Mouse (Mus musculus): Measurements from ENCODE around the gene Pigk. TPM values are rescaled to one million over a fixed set of nuclear protein-coding genes. Genes with fewer than 3 reads are reported as not detected.

Gene Pigk
- polyA plus RNA-seq, 1 experiment from 2014 or later, result 36.3 TPM

DNA sequence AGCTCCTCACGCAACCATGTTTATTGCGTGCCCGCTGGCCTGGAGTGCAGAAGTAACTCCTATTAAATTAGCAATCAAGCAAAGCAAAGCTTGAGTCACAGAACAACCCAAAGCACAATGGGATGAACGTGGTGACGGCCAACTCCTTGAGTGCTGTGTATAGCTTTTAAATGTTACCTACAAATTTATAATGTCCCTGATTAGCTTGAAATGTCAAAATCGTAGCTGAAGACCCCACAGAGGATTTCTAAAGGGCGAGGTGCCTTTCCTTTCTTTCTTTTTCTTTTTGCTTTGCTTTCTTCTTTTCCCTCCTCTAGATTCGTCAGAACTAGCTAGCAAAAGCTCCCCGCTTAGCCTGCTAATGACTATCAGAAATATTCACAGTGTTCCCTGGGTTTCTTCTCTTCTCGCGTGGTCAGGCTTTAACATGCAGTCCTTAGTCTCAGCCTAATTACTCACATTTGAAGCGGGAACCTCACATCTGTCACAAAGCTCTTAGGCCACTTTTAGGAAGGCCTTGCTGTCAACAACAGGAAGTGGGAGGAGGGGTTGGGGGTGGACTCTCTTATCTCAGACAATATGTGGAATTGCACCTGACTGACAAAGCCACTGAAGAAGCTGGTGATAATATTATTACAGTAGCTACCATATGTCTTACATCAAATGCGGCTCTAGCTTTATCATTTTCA, 214.5 kb downstream of the Pigk start:
- H3K9ac ChIP-seq (ENCODE audit: low read length), result no peak overlapping the region
- WGBS, result 67% methylated on average over 13 of the region's 13 CpGs
- H3K4me2 ChIP-seq (ENCODE audit: low read depth, low read length, severe bottlenecking), result no peak overlapping the region
- H3K36me3 ChIP-seq (ENCODE audit: control insufficient read depth, insufficient read depth, low read length), result no peaks in the 10 kb centered on the region
- ATAC-seq (replicated peaks; ENCODE audit: low FRiP score) (0 out of 2 replicates have a peak, but pooled peaks have one; percentile 34), DNase-seq (ENCODE audit: low spot score) (no peak)
- no peaks in the 10 kb centered on the region for H3K4me1 ChIP-seq (replicated peaks; ENCODE audit: control insufficient read depth, insufficient read depth, low read length)
- H3K27me3 ChIP-seq (ENCODE audit: control insufficient read depth, insufficient read depth, low read length), result no peaks in the 10 kb centered on the region
- no peaks in the 10 kb centered on the region for H3K9me3 ChIP-seq (ENCODE audit: control insufficient read depth, low read length)
- H3K27ac ChIP-seq (ENCODE audit: low read depth, low read length), result no peak overlapping the region
- no peak overlapping the region for H3K4me3 ChIP-seq (ENCODE audit: low read depth, low read length)

DNA sequence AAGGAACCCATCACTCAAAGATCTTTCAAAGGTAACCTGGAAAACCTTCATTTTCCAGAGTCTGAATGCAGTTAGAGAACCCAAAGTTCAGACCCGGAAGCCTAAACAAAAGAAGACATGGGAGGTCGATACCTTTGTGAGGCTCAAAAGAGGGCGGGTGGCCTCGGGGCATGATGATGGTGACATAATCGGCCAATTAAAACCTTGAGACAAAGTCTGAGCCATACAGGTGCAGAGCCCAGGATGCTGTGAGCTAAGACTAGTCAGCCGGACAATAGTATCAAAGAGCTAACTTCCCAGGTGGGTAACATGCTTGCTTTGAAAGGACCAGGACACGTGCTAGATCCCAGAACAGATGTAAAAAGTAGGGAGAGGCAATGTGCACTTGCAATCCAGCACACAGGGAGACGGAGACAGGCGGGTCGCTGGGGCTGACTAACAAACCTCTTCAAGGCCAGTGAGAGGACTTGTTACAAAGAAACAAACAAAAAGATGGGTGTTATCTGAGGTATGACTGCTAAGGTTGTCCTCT, 215.4 kb downstream of the Pigk start:
- WGBS, result 55% methylated on average over 10 of the region's 10 CpGs
- Histone ChIP-seq H3K4me1 (replicated peaks; ENCODE audit: control insufficient read depth, insufficient read depth, low read length) (no peaks in the 10 kb centered on the region), H3K4me2 (ENCODE audit: low read depth, low read length, severe bottlenecking) (no peak overlapping the region), H3K9me3 (ENCODE audit: control insufficient read depth, low read length) (no peaks in the 10 kb centered on the region), H3K4me3 (ENCODE audit: low read depth, low read length) (no peak overlapping the region), H3K36me3 (ENCODE audit: control insufficient read depth, insufficient read depth, low read length) (no peaks in the 10 kb centered on the region), H3K9ac (ENCODE audit: low read length) (no peak overlapping the region), H3K27me3 (ENCODE audit: control insufficient read depth, insufficient read depth, low read length) (no peaks in the 10 kb centered on the region), H3K27ac (ENCODE audit: low read depth, low read length) (no peak overlapping the region)
- DNase-seq (ENCODE audit: low spot score) (no peak), ATAC-seq (replicated peaks; ENCODE audit: low FRiP score) (no peak)

DNA sequence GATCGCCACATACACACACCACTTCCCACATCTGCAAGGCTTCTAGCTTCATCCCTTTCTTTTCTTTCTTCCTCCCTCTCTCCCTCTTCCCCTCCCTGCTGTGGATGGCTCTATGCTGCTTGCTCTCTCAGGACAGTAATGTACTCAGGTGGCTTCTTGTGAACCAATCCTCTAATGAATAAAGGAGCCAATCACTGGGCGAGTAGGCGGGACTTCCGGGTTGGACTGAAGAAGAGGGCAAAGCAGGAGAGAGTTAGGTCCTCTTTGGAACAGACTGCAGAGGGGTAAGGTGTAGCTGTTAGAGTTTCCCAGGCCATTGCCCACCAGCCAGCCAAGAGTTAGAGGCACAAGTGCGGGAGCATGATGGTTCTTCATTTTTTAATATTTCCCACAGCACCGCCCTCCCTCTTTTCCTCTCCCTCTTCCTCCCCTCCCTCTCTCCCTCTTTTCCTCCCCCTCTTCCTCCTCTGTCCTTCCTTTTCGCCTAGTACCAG, 215.9 kb downstream of the Pigk start:
- H3K9me3 ChIP-seq (ENCODE audit: control insufficient read depth, low read length), result no peaks in the 10 kb centered on the region
- H3K27ac ChIP-seq (ENCODE audit: low read depth, low read length), result no peak overlapping the region
- DNase-seq (ENCODE audit: low spot score), result no peak
- no peak overlapping the region for H3K4me2 ChIP-seq (ENCODE audit: low read depth, low read length, severe bottlenecking)
- H3K4me1 ChIP-seq (replicated peaks; ENCODE audit: control insufficient read depth, insufficient read depth, low read length), result no peaks in the 10 kb centered on the region
- H3K36me3 ChIP-seq (ENCODE audit: control insufficient read depth, insufficient read depth, low read length), result no peaks in the 10 kb centered on the region
- ATAC-seq (replicated peaks; ENCODE audit: low FRiP score), result 0 out of 2 replicates have a peak, but pooled peaks have one; percentile 27
- H3K4me3 ChIP-seq (ENCODE audit: low read depth, low read length), result no peak overlapping the region
- no peaks in the 10 kb centered on the region for H3K27me3 ChIP-seq (ENCODE audit: control insufficient read depth, insufficient read depth, low read length)
- WGBS, result 83% methylated on average over 7 of the region's 7 CpGs
- no peak overlapping the region for H3K9ac ChIP-seq (ENCODE audit: low read length)

DNA sequence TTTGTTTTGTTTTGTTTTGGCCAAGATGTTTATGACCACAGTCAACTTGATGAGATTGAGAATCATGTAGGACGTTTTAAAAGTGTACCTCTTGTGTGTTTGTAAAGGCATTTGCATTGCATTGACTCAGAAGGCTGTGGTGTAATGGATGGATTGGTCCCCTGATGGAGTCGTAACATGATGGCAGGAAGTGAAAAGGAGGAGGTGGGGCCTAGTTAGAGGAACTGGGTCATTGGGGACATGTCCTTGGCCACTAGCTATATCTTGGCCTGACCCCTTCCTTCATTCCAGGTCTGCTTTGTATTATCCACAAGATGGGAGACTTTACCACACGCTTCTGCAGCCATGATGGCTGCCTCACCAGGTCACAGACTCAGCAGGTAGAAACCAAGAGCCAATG, 217.5 kb downstream of the Pigk start:
- H3K36me3 ChIP-seq (ENCODE audit: control insufficient read depth, insufficient read depth, low read length), result no peaks in the 10 kb centered on the region
- H3K27ac ChIP-seq (ENCODE audit: low read depth, low read length), result no peak overlapping the region
- H3K9ac ChIP-seq (ENCODE audit: low read length), result no peak overlapping the region
- no peak for ATAC-seq (replicated peaks; ENCODE audit: low FRiP score)
- no peaks in the 10 kb centered on the region for H3K4me1 ChIP-seq (replicated peaks; ENCODE audit: control insufficient read depth, insufficient read depth, low read length)
- 88% methylated on average over 3 of the region's 3 CpGs for WGBS
- DNase-seq (ENCODE audit: low spot score), result no peak
- H3K27me3 ChIP-seq (ENCODE audit: control insufficient read depth, insufficient read depth, low read length), result no peaks in the 10 kb centered on the region
- no peak overlapping the region for H3K4me3 ChIP-seq (ENCODE audit: low read depth, low read length)
- H3K9me3 ChIP-seq (ENCODE audit: control insufficient read depth, low read length), result no peaks in the 10 kb centered on the region
- H3K4me2 ChIP-seq (ENCODE audit: low read depth, low read length, severe bottlenecking), result no peak overlapping the region

DNA sequence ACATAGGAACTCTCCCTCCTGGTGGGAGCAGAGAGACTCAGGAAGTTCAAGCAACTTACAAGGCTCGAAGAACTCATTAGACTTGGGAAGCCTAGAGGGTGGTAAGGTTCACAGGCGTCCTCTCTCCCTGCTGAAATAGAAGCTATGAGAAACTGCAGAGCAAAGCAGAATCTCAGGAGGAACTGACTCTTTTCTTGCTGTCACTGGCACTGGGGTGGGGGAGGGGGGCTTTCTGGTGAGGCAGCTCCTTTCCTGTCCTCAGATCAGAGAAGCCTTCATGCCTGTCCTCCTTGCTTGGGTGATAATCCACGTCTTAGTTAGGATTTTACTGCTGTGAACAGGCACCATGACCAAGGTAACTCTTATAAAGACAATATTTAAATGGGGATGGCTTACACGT, 218.2 kb downstream of the Pigk start:
- Histone ChIP-seq H3K9me3 (ENCODE audit: control insufficient read depth, low read length) (no peaks in the 10 kb centered on the region), H3K27me3 (ENCODE audit: control insufficient read depth, insufficient read depth, low read length) (no peaks in the 10 kb centered on the region), H3K4me1 (replicated peaks; ENCODE audit: control insufficient read depth, insufficient read depth, low read length) (no peaks in the 10 kb centered on the region), H3K9ac (ENCODE audit: low read length) (no peak overlapping the region), H3K36me3 (ENCODE audit: control insufficient read depth, insufficient read depth, low read length) (no peaks in the 10 kb centered on the region), H3K4me2 (ENCODE audit: low read depth, low read length, severe bottlenecking) (no peak overlapping the region), H3K27ac (ENCODE audit: low read depth, low read length) (no peak overlapping the region), H3K4me3 (ENCODE audit: low read depth, low read length) (no peak overlapping the region)
- 78% methylated on average over 4 of the region's 4 CpGs for WGBS
- ATAC-seq (replicated peaks; ENCODE audit: low FRiP score), result no peak
- DNase-seq (ENCODE audit: low spot score), result no peak

DNA sequence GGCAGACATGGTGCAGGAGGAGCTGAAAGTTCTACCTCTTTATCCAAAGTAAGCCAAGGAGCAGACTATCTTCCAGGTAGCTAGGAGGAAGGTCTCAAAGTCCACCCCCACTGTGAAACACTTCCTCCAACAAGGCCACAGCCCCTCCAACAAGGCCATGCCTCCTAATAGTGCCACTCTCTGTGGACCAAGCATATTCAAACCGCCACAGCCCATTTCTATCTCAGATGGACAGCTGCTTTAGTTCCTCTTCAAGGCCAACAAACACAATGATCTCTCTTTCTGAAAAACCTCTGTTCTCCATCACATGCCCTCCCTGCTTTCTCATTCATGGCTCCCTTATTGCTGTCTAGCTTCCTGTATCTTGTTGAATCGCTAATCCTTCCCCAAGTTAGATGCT, 218.6 kb downstream of the Pigk start:
- H3K9me3 ChIP-seq (ENCODE audit: control insufficient read depth, low read length), result no peaks in the 10 kb centered on the region
- no peaks in the 10 kb centered on the region for H3K4me1 ChIP-seq (replicated peaks; ENCODE audit: control insufficient read depth, insufficient read depth, low read length)
- H3K4me2 ChIP-seq (ENCODE audit: low read depth, low read length, severe bottlenecking), result no peak overlapping the region
- 89% methylated on average over 2 of the region's 2 CpGs for WGBS
- no peak overlapping the region for H3K4me3 ChIP-seq (ENCODE audit: low read depth, low read length)
- no peaks in the 10 kb centered on the region for H3K36me3 ChIP-seq (ENCODE audit: control insufficient read depth, insufficient read depth, low read length)
- H3K9ac ChIP-seq (ENCODE audit: low read length), result no peak overlapping the region
- ATAC-seq (replicated peaks; ENCODE audit: low FRiP score) (no peak), DNase-seq (ENCODE audit: low spot score) (no peak)
- no peak overlapping the region for H3K27ac ChIP-seq (ENCODE audit: low read depth, low read length)
- H3K27me3 ChIP-seq (ENCODE audit: control insufficient read depth, insufficient read depth, low read length), result no peaks in the 10 kb centered on the region

DNA sequence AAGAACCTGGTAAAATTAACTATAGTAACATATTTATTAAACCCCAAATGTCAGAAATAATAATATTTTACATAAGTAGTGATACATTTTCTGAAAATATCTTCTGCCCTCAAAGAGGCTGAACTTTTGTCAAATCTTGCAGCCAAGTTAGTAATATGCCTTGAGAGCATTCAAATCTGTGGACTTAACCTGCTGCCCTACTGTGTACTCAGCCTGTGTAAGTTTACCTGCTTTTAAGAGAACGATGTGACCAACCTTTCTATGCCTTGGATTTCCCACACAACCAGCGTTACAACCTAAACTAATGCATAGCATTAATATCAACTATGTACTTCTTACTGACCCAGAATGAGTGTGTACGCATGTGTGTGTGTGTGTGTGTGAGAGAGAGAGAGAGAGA, 219.8 kb downstream of the Pigk start:
- DNase-seq (ENCODE audit: low spot score) (no peak), ATAC-seq (replicated peaks; ENCODE audit: low FRiP score) (no peak)
- Histone ChIP-seq H3K27me3 (ENCODE audit: control insufficient read depth, insufficient read depth, low read length) (no peaks in the 10 kb centered on the region), H3K9me3 (ENCODE audit: control insufficient read depth, low read length) (no peaks in the 10 kb centered on the region), H3K36me3 (ENCODE audit: control insufficient read depth, insufficient read depth, low read length) (no peaks in the 10 kb centered on the region), H3K27ac (ENCODE audit: low read depth, low read length) (no peak overlapping the region), H3K9ac (ENCODE audit: low read length) (no peak overlapping the region), H3K4me2 (ENCODE audit: low read depth, low read length, severe bottlenecking) (no peak overlapping the region), H3K4me3 (ENCODE audit: low read depth, low read length) (no peak overlapping the region), H3K4me1 (replicated peaks; ENCODE audit: control insufficient read depth, insufficient read depth, low read length) (no peaks in the 10 kb centered on the region)
- WGBS, result 87% methylated on average over 3 of the region's 3 CpGs

DNA sequence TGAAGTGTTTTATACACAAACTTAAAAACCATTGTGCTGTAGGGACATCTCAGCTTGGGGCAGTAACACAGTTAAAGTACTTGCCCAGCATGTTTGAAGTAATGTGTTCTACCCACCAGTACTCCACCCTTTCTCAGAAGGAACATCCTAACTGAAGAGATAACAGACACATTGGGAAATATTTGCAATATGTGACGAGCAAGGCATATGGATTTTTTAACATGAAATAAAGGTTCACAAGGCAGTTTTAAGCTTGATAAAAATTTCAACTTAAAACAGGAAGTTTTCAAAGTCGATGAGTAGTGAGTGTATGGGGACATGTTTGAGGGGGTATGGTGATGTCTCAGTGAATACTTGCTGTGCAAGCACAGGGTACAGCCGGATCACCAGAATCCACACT, 222.4 kb downstream of the Pigk start:
- Histone ChIP-seq H3K9ac (ENCODE audit: low read length) (no peak overlapping the region), H3K4me3 (ENCODE audit: low read depth, low read length) (no peak overlapping the region), H3K27me3 (ENCODE audit: control insufficient read depth, insufficient read depth, low read length) (no peaks in the 10 kb centered on the region), H3K4me1 (replicated peaks; ENCODE audit: control insufficient read depth, insufficient read depth, low read length) (no peaks in the 10 kb centered on the region), H3K9me3 (ENCODE audit: control insufficient read depth, low read length) (no peaks in the 10 kb centered on the region), H3K4me2 (ENCODE audit: low read depth, low read length, severe bottlenecking) (no peak overlapping the region), H3K36me3 (ENCODE audit: control insufficient read depth, insufficient read depth, low read length) (no peaks in the 10 kb centered on the region), H3K27ac (ENCODE audit: low read depth, low read length) (no peak overlapping the region)
- ATAC-seq (replicated peaks; ENCODE audit: low FRiP score) (no peak), DNase-seq (ENCODE audit: low spot score) (no peak)
- 89% methylated on average over 3 of the region's 3 CpGs for WGBS

DNA sequence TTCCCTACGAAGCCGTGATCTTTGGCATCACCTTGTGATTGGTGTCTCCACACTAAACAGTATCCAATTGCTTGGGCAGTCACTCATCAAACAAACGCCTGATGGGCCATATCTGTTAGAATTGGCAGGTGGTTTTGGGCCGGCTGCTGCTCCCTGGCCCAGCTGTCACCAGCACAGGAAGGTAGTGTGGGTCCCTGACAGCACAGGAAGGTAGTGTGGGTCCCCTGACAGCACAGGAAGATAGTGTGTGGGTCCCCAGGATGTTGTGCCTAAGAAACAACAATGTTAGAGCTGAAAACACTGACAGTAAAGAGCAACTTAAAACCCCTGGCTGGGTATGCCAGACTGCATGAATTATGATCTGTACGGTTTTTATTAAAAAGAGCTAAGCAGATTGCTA, 227.8 kb downstream of the Pigk start:
- WGBS, result 89% methylated on average over 5 of the region's 5 CpGs
- DNase-seq (ENCODE audit: low spot score) (no peak), ATAC-seq (replicated peaks; ENCODE audit: low FRiP score) (no peak)
- Histone ChIP-seq H3K4me2 (ENCODE audit: low read depth, low read length, severe bottlenecking) (no peak overlapping the region), H3K9me3 (ENCODE audit: control insufficient read depth, low read length) (no peaks in the 10 kb centered on the region), H3K4me1 (replicated peaks; ENCODE audit: control insufficient read depth, insufficient read depth, low read length) (no peaks in the 10 kb centered on the region), H3K36me3 (ENCODE audit: control insufficient read depth, insufficient read depth, low read length) (no peaks in the 10 kb centered on the region), H3K9ac (ENCODE audit: low read length) (no peak overlapping the region), H3K27ac (ENCODE audit: low read depth, low read length) (no peak overlapping the region), H3K4me3 (ENCODE audit: low read depth, low read length) (no peak overlapping the region), H3K27me3 (ENCODE audit: control insufficient read depth, insufficient read depth, low read length) (no peaks in the 10 kb centered on the region)
